8 mouse cellular contexts compared by ENCODE assay signal in genomic region chr13:51777738-51778274, GRCm38 (mm10). TPM values are rescaled to one million over a fixed set of nuclear protein-coding genes. Genes with fewer than 3 reads are reported as not detected.
DNase-seq lines count a peak whose midpoint lies in the region; ATAC-seq and TF ChIP-seq lines count a peak whose summit lies in the region.

No protein-coding gene starts in this region.

- no peak for TF ChIP-seq CTCF in liver, adult 2 months (IDR thresholded peaks at IDR 0.05; ENCODE audit: low read depth, low read length)

- TF ChIP-seq POLR2A in liver, adult 2 months (IDR thresholded peaks at IDR 0.05; ENCODE audit: extremely low read depth, insufficient read depth, low read length), result no peak

- H3K4me3 ChIP-seq in liver, adult 2 months (ENCODE audit: insufficient read depth, low read depth, low read length), result no peak overlapping the region
- H3K4me3 ChIP-seq in heart, embryonic 10.5 days, result no peak overlapping the region
- H3K4me3 ChIP-seq in liver, embryonic 13.5 days (replicated peaks), result no peak overlapping the region

- no peaks in the 10 kb centered on the region for H3K79me2 ChIP-seq in liver, adult 2 months (ENCODE audit: control insufficient read depth, insufficient read depth, low read length)

- peaks cover 5% of the 10 kb centered on the region; the same call in 1 of the 2 replicates for H3K4me1 ChIP-seq in liver, adult 2 months (ENCODE audit: control insufficient read depth, insufficient read depth, low read length)
- H3K4me1 ChIP-seq in heart, embryonic 10.5 days, result peaks cover 43% of the 10 kb centered on the region
- peaks cover 58% of the 10 kb centered on the region for H3K4me1 ChIP-seq in liver, embryonic 13.5 days (replicated peaks)

- WGBS in liver, adult 2 months, result 72% methylated on average over 6 of the region's 6 CpGs
- WGBS in heart, embryonic 10.5 days, result 51% methylated on average over 6 of the region's 6 CpGs
- 70% methylated on average over 6 of the region's 6 CpGs for WGBS in liver, embryonic 13.5 days (ENCODE audit: insufficient replicate concordance)

- ATAC-seq in liver, embryonic 13.5 days (ENCODE audit: low read depth), result no peak

- H3K9ac ChIP-seq in liver, adult 2 months (ENCODE audit: low read depth, low read length), result no peak overlapping the region
- H3K9ac ChIP-seq in liver, embryonic 13.5 days, result peak overlapping the region; percentile 55; the same call in 1 of the 2 replicates

- H3K27ac ChIP-seq in liver, adult 2 months (replicated peaks; ENCODE audit: insufficient read depth, low read depth, low read length), result peak overlapping the region; percentile 29; the same call in 1 of the 2 replicates
- H3K27ac ChIP-seq in heart, embryonic 10.5 days, result peak overlapping the region; percentile 74
- H3K27ac ChIP-seq in liver, embryonic 13.5 days, result peak overlapping the region; percentile 65

- DNase-seq in cerebellum, adult 9-10 months, result peak; percentile 65
- DNase-seq in cerebellum, postnatal 36 days, result no peak
- no peak for DNase-seq in liver, adult 2 months (ENCODE audit: extremely low read depth, low read depth, low spot score)
- DNase-seq in liver, result no peak
- DNase-seq in heart, embryonic 10.5 days (ENCODE audit: low spot score), result no peak
- DNase-seq in liver, embryonic 13.5 days, result no peak
- no peak for DNase-seq in thymus, postnatal 10 days (ENCODE audit: low spot score in 2 of 2)
- DNase-seq in ovary, adult 18-20 months (ENCODE audit: low spot score), result no peak

- no peaks in the 10 kb centered on the region for H3K9me3 ChIP-seq in heart, embryonic 10.5 days
- H3K9me3 ChIP-seq in liver, embryonic 13.5 days (replicated peaks), result no peaks in the 10 kb centered on the region

- H3K36me3 ChIP-seq in liver, adult 2 months (ENCODE audit: control insufficient read depth, insufficient read depth, low read length), result no peaks in the 10 kb centered on the region
- H3K36me3 ChIP-seq in heart, embryonic 10.5 days, result no peaks in the 10 kb centered on the region
- no peaks in the 10 kb centered on the region for H3K36me3 ChIP-seq in liver, embryonic 13.5 days

- peak overlapping the region; percentile 42; the same call in 1 of the 2 replicates for H3K4me2 ChIP-seq in liver, embryonic 13.5 days

- no peaks in the 10 kb centered on the region for H3K27me3 ChIP-seq in liver, adult 2 months (ENCODE audit: control insufficient read depth, insufficient read depth, low read length)
- peaks cover 4% of the 10 kb centered on the region; the same call in 1 of the 2 replicates for H3K27me3 ChIP-seq in heart, embryonic 10.5 days (ENCODE audit: insufficient read depth, poor library complexity, severe bottlenecking)
- no peaks in the 10 kb centered on the region for H3K27me3 ChIP-seq in liver, embryonic 13.5 days

RNA-seq across cellular contexts. Expression of gene Sema4d, which starts 15.7 kb away (rescaled TPM):
- total RNA-seq in liver, adult 2 months (2014; rRNA removed), result 0.40 and 0.74 TPM in 2 replicates
- polyA plus RNA-seq in liver, adult 2 months (2012; rRNA removed), result 0.94 and 1.2 TPM in 2 replicates
- polyA plus RNA-seq in heart, embryonic 10.5 days (2016; fragmentation: Nextera tagmentation; extraction: Ambion mirVana), result 8.7 and 13.1 TPM in 2 replicates
- 6.0 and 7.6 TPM in 2 replicates for polyA plus RNA-seq in liver, embryonic 13.5 days (2015; fragmentation: Nextera tagmentation; extraction: Ambion mirVana)
